8 mouse cellular contexts compared by ENCODE assay signal in the genomic region with DNA sequence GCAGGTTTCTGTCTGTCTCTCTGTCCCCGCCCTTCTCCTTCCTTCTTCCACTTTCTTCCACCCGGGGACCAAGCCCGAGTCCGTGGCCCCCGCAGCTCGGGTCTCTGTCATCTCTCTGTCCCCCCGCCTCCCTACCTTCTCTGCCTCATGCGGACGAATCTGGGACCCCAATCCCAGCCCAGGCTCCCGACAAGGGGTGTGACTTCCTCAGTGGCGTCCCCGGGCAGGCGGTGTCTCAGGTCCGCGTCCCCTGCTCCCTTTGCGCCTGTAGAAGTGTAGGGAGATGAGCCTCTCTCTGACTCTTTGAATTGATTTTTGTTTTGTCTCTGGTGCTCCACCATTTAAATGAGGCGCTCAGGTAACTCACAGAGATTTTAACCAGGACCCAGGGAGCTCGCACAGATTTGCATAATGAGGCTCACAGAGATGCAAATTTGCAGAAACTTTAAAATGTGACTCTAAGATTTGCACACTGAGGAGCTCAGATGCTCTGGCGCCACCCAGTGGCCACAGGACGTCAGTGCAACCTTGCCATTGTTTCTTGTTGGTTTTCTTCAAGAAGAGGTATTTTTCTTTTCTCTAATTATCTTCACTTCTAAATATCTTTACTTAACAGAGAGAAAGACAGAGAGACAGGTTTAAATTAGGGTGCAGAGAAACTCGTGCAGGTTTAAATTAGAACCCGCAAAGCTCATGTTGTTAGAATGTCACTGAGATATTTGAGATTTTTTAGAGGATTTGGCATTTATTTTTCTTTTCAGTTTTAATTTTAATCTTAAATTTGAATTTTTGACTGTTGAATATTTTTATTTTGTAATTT. TPM values are rescaled to one million over a fixed set of nuclear protein-coding genes. Genes with fewer than 3 reads are reported as not detected.
A peak's percentile ranks its signal among the peaks of the same experiment; 100 is the strongest.
DNase-seq lines count a peak whose midpoint lies in the region; ATAC-seq and TF ChIP-seq lines count a peak whose summit lies in the region.
"Not testable (repeated sequence)": the region's sequence is repeated elsewhere in the genome, so short reads cannot be mapped to it uniquely, and the experiment has no call there.

No protein-coding gene starts in this region.

- not testable (repeated sequence) for H3K27me3 ChIP-seq in liver, embryonic 14.5 days (ENCODE audit: control insufficient read depth, insufficient read depth, low read length); neural tube, embryonic 12.5 days (replicated peaks)

- peak; percentile 84 for DNase-seq in ES-CJ7 (ENCODE audit: low read depth, low spot score)
- DNase-seq in cerebellum, adult 8-10 months: peak; percentile 59
- peak; percentile 56 for DNase-seq in heart, postnatal 4 days
- DNase-seq in kidney, postnatal 4 days: peak; percentile 63 to 71
- DNase-seq in liver, embryonic 14.5 days (ENCODE audit: low read depth in 3 of 3, low spot score in 3 of 3): not testable (repeated sequence)
- DNase-seq in testis, postnatal 10 days (ENCODE audit: low spot score): peak; percentile 69

- H3K36me3 ChIP-seq in liver, embryonic 14.5 days (replicated peaks; ENCODE audit: control insufficient read depth, insufficient read depth, low read depth); neural tube, embryonic 12.5 days: not testable (repeated sequence)

- peak; percentile 90 for ATAC-seq in frontal cortex, adult (ENCODE audit: low TSS enrichment)
- peak; percentile 85 for ATAC-seq in liver, embryonic 14.5 days (ENCODE audit: insufficient read depth)
- ATAC-seq in neural tube, embryonic 12.5 days (ENCODE audit: low FRiP score, low read depth): peak; percentile 86

- H3K4me3 ChIP-seq in liver, embryonic 14.5 days (ENCODE audit: insufficient read depth in 1 of 2, low read depth in 2 of 2, low read length in 2 of 2); neural tube, embryonic 12.5 days: not testable (repeated sequence)

- WGBS in liver, embryonic 14.5 days (ENCODE audit: insufficient replicate concordance): 67% methylated on average over 14 of the region's 22 CpGs
- 78% methylated on average over 22 of the region's 22 CpGs for WGBS in neural tube, embryonic 12.5 days

- not testable (repeated sequence) for TF ChIP-seq EP300 in liver, embryonic 14.5 days (IDR thresholded peaks at IDR 0.05; ENCODE audit: low read depth)

- not testable (repeated sequence) for H3K9ac ChIP-seq in liver, embryonic 14.5 days (replicated peaks); neural tube, embryonic 12.5 days

- TF ChIP-seq CTCF in liver, embryonic 14.5 days (IDR thresholded peaks at IDR 0.05; ENCODE audit: low read depth): not testable (repeated sequence)

- H3K4me1 ChIP-seq in liver, embryonic 14.5 days (replicated peaks; ENCODE audit: control insufficient read depth in 2 of 2, insufficient read depth in 2 of 2, low read length in 1 of 2); neural tube, embryonic 12.5 days: not testable (repeated sequence)

- not testable (repeated sequence) for H3K4me2 ChIP-seq in liver, embryonic 14.5 days (ENCODE audit: low read depth); neural tube, embryonic 12.5 days (replicated peaks)

- H3K27ac ChIP-seq in liver, embryonic 14.5 days; neural tube, embryonic 12.5 days: not testable (repeated sequence)

- not testable (repeated sequence) for H3K9me3 ChIP-seq in liver, embryonic 14.5 days (ENCODE audit: control insufficient read depth, low read length); neural tube, embryonic 12.5 days

RNA-seq across cellular contexts. Expression of a gene that starts 35.8 kb away (rescaled TPM):
- total RNA-seq in heart, postnatal 4 days (2021): not detected
- not detected in 2 replicates for polyA plus RNA-seq in liver, embryonic 14.5 days (2012; rRNA removed)
- polyA plus RNA-seq in liver, embryonic 14.5 days (2014; fragmentation: Nextera tagmentation; extraction: Ambion mirVana): not detected in 2 replicates
- polyA plus RNA-seq in neural tube, embryonic 12.5 days (2016; fragmentation: Nextera tagmentation; extraction: Ambion mirVana): not detected in 2 replicates
